Mouse (Mus musculus): ENCODE measurements around the gene Gabrg3. TPM values are rescaled to one million over a fixed set of nuclear protein-coding genes. Genes with fewer than 3 reads are reported as not detected.

Gabrg3 gene
- polyA plus RNA-seq (2014; fragmentation: Illumina TruSeq; extraction: RNeasy Lipid Tissue Mini Kit (QIAGEN cat#74804); ENCODE audit: insufficient read depth, low read depth, low replicate concordance): not detected

GRCm38 (mm10) chr7:57386517-57387340 lies at the start of gene Gabrg3:
Gabrg3 (minus strand) TSS chr7:57387188.

DNA sequence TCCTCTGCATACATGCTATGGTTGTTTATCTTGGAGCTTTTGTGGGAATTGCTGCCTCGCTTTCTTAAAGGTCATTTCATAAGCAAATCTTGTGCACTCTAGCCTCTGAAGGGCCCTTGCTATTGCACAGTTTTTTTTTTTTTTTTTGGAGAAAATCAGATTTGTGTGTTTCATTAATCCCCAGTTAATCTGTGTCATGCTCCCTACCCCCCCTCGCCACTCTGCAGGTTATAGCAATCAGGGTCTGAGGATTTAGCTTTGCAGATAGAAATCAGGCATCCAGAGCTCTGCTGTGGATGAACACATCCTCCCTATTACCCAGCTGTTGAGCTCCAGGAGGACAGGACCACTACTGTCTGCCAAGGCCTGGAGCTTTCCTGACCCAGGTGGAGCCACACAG lies 32.4 kb upstream of the Gabrg3 start, which contains the start of gene Gabrb3:
TSS of gene Gabrb3 (plus strand) at position 301 of the 400 bp plus-strand sequence.

Other genes starting within 250 kb of the Gabrg3 start
- gene Gabrb3, start 32.5 kb upstream of the Gabrg3 start, polyA plus RNA-seq (2014; fragmentation: Illumina TruSeq; extraction: RNeasy Lipid Tissue Mini Kit (QIAGEN cat#74804); ENCODE audit: insufficient read depth, low read depth, low replicate concordance): not detected
- not detected for gene Gabra5, start 122.9 kb upstream of the Gabrg3 start, polyA plus RNA-seq (2014; fragmentation: Illumina TruSeq; extraction: RNeasy Lipid Tissue Mini Kit (QIAGEN cat#74804); ENCODE audit: insufficient read depth, low read depth, low replicate concordance)